Mouse (Mus musculus) ES-E14 (cell line): ENCODE measurements around the gene Olfr1357.

Experiments used
- MAFK ChIP-seq: IDR thresholded peaks from 2 replicates; pipeline ENCODE4 v1.6.1; 2014; ENCODE audit warnings: mild to moderate bottlenecking, low read depth, low read length, inconsistent platforms; ENCODE audit not compliant: insufficient read depth
- ZC3H11A ChIP-seq: IDR thresholded peaks from 2 replicates; pipeline ENCODE4 v1.6.1; 2012; ENCODE audit warnings: low read depth, mild to moderate bottlenecking, inconsistent platforms, low read length, borderline replicate concordance
- ZNF384 ChIP-seq: IDR thresholded peaks from 2 replicates; pipeline ENCODE4 v1.6.1; 2012; ENCODE audit warnings: low read depth, low read length, inconsistent platforms

DNA sequence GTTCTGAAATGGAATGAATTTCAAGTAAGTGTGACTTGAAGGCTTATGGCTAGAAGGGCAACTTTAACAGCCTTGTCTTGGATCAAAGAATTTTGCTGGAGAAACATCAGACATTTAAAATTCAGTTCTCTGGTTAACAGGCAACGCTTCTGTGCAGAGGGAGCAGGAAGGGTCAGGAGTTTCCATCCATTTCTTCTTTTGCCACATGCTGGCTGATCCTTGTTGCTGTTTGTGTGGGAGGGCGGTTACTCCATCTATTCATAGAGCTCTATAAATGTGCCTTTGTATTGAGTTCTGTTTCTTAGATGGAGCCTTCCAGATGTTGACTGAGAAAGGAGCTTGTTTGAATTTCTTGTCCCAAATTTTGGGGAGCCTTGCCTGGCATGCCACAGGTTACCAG lies 47.0 kb downstream of the Olfr1357 start:
- TF ChIP-seq ZNF384 = no peak
- TF ChIP-seq ZC3H11A = no peak
- TF ChIP-seq MAFK = no peak
